Mouse (Mus musculus): Measurements from ENCODE around the gene Fcgr4.
"Not testable (repeated sequence)": the region's sequence is repeated elsewhere in the genome, so short reads cannot be mapped to it uniquely, and the experiment has no call there.

Fcgr4 gene

DNA sequence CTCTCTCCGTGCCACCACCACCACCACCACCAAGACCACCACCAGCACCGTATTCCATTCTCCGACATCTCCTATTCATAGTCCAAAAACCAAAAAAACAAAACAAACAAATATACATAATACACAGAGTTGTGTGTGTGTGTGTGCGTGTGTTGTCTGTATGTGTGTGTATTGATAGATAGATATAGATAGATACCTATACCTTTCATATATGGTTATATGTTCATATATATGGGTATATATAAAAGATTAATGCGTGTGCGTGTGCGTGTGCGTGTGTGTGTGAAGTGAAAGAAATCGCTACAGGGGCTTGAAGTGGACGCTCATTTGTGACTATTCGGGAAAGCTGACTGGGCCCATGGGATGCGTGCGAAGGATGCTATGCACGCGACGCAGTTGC is 52.2 kb downstream of the Fcgr4 start:
- in situ Hi-C loops (cut with MboI; ENCODE audit: low pct_unique_long_range_greater_than_20kb in 1 of 2, low sequenced_read_pairs in 2 of 2, unreplicated experiment in 1 of 2), result not testable (repeated sequence)

- in situ Hi-C loops (cut with MboI; ENCODE audit: low pct_unique_long_range_greater_than_20kb in 1 of 2, low sequenced_read_pairs in 2 of 2, unreplicated experiment in 1 of 2), result not testable (repeated sequence)
Observed at GRCm38 (mm10) chr1:171071726-171072125, 53.0 kb downstream of the Fcgr4 start.

DNA sequence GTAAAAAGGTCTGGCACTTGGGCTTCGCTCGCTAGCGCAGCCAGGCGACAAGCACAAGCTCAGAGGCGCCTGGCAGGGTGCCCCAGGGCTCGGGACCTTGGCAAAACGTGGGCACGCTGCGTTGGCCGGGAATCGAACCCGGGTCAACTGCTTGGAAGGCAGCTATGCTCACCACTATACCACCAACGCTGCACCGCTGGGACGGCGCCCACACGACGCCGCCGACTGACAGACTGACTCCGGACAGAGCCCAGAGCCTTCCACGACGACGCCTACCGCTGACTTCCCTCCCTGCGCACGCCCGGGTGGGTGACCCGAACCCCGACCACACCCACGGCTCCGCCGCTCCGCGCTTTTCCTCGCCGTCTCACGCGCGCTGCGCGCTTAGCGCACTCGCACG is 53.5 kb downstream of the Fcgr4 start:
- in situ Hi-C loops (cut with MboI; ENCODE audit: low pct_unique_long_range_greater_than_20kb in 1 of 2, low sequenced_read_pairs in 2 of 2, unreplicated experiment in 1 of 2), result not testable (repeated sequence)

- in situ Hi-C loops (cut with MboI; ENCODE audit: low pct_unique_long_range_greater_than_20kb in 1 of 2, low sequenced_read_pairs in 2 of 2, unreplicated experiment in 1 of 2), result not testable (repeated sequence)
Observed at GRCm38 (mm10) chr1:171074283-171074682, 55.6 kb downstream of the Fcgr4 start.

DNA sequence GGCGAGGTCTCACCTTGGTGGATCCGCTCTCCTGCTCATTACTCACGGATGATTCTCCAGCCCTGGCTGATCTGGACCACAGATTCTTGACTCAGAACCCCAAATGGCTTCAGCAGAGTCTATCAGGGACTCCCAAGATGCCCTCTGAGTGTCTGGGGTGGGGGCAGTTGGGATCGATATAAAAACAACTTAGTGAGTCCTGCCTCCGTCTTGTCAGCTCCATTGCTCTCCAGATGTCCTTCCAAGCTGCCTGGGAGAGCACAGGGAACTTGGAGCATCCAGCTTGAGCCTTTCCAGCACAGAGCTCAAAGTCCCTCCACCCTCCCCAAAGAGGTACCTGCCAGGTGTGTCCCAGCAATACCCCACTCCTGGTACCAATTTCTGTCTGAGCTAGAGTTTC is 57.5 kb downstream of the Fcgr4 start:
- in situ Hi-C loops (cut with MboI; ENCODE audit: low pct_unique_long_range_greater_than_20kb in 1 of 2, low sequenced_read_pairs in 2 of 2, unreplicated experiment in 1 of 2), result not testable (repeated sequence)

DNA sequence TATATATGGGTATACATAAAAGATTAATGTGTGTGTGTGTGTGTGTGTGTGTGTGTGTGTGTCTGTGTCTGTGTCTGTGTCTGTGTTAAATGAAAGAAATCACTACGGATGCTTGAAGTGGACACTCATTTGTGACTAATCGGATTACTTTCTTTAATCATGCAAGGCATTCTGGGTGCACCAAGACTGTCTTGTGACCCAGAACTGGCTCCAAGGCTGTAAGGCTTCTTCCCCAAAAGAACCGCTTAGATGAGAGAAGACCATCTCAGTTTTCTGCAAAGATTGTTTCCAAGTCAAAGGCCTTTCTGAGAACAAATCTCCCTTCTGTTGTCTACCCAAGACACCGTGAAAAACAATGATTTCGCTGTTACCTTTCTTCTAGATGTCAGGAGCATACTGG is 58.5 kb downstream of the Fcgr4 start:
- in situ Hi-C loops (cut with MboI; ENCODE audit: low pct_unique_long_range_greater_than_20kb in 1 of 2, low sequenced_read_pairs in 2 of 2, unreplicated experiment in 1 of 2), result not testable (repeated sequence)

DNA sequence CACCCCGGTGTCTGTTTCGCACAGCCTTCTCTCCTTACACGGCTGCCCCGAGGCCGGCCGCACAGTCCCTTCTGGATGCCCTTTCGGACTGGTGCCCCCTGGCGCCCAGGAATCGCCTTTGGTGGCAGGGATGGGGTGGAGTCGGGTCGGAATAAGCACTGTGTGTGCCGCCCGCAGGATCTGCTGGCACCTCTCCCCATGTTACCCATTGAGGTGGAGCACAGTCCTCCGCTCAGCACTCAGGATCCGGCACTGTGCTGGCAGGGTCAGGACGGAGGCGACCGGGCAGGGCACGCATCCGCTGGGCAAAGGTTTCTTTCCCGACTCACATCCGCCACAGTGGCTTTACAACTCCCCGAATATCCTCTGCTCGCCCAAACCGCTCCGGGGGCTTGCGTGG is 59.2 kb downstream of the Fcgr4 start:
- in situ Hi-C loops (cut with MboI; ENCODE audit: low pct_unique_long_range_greater_than_20kb in 1 of 2, low sequenced_read_pairs in 2 of 2, unreplicated experiment in 1 of 2), result not testable (repeated sequence)

DNA sequence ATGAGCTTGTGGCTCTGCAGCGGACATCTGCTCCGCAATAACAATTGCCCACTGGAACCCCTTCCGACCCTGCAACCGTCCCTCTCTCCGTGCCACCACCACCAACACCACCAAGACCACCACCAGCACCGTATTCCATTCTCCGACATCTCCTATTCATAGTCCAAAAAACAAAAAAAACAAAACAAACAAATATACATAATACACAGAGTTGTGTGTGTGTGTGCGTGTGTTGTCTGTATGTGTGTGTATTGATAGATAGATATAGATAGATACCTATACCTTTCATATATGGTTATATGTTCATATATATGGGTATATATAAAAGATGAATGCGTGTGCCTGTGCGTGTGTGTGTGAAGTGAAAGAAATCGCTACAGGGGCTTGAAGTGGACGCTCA is 59.7 kb downstream of the Fcgr4 start:
- in situ Hi-C loops (cut with MboI; ENCODE audit: low pct_unique_long_range_greater_than_20kb in 1 of 2, low sequenced_read_pairs in 2 of 2, unreplicated experiment in 1 of 2), result not testable (repeated sequence)

DNA sequence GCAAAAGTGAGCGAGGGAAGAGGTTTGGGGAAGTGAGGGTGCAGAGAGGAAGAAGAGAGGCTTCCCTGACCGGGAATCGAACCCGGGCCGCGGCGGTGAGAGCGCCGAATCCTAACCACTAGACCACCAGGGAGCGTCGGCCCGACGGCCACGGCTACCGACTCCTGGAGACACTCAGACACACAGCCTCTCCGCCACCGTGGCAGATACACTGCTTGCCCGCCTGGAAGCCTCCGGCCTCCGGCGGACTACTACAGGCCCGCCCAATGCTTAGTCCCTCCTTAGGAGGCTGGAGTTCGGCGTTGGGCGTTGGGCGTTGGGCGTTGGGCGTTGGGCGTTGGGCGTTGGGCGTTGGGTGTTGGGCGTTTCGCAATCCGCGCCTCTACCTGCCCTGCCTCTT is 60.6 kb downstream of the Fcgr4 start:
- in situ Hi-C loops (cut with MboI; ENCODE audit: low pct_unique_long_range_greater_than_20kb in 1 of 2, low sequenced_read_pairs in 2 of 2, unreplicated experiment in 1 of 2), result not testable (repeated sequence)
